Mouse (Mus musculus): ENCODE data around the gene Crtc2.

The Crtc2 gene

GRCm38 (mm10) chr3:90305801-90306200, 51.8 kb downstream of the Crtc2 start:
- DNase-seq (ENCODE audit: extremely low spot score, low read depth, low spot score) = no peak

DNA sequence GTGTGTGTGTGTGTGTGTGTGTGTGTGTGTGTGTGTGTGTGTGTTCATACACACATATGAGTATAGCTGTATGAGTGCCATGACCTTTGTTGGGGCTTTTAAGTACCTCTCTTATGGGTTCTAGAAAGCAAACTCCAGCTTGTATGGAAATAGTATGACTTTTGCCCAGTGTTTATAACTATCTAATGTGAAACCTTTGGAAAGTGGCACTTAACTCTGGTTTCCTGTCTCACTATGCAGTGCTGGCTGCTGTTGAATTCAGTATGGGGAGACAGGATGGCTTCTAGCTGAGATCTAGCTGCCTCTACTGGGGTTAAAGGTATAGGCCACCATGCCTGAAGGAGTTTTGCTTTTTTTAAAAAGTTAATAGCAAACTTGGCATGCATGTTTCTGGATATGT, 55.6 kb downstream of the Crtc2 start:
- no peak for DNase-seq (ENCODE audit: extremely low spot score, low read depth, low spot score)

DNA sequence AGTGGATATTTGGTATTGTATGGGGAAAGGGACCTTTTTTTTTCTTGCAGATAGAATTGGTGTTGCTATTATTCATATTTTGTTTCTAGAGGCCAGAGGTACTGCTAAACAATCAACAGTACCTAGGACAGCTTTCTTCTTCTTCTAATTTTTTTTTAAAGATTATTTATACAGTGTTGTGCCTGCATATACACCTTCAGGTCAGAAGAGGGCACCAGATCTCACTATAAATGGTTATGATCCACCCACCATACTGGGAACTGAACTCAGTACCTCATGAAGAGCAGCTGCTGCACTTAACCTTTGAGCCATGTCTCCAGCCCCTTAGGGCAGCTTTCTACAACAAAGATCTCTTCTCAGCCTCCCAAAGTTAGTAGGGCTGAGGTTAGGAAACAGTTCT, 59.4 kb downstream of the Crtc2 start:
- no peak for DNase-seq (ENCODE audit: extremely low spot score, low read depth, low spot score)

All from hindlimb bud, embryonic 11.5 days (tissue).